Comparison of ENCODE assay signal across 22 mouse cellular contexts in the genomic region with DNA sequence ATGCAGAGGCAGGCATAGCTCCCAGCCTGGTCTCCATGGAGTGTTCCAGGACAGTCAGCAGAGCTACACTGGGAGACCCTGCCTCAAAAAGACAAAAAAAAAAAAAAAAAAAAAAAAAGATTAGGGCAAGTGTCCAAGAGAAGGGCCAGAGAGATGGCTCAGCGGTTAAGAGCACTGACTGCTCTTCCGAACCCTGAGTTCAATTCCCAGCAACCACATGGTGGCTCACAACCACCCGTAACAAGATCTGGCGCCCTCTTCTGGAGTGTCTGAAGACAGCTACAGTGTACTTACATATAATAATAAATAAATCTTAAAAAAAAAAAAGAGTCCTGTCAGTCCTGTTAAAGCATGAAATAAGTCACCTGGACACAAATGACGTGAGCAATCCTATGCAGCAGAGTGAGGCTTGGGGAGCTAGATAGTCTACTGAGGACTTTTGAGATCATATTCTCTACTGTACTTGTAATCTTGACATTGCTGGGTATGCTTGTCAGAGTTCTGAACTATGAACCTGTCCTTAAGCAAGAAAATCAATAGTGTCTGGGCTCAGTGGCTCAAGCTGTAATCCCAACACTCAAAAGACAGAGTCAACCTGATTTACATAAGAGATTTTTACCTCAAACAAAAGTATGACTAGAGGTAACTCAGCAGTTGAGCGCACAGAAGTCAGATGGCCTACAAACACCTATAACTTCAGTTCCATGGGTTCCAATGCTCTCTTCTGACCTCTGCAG. TPM values are rescaled to one million over a fixed set of nuclear protein-coding genes. Genes with fewer than 3 reads are reported as not detected.
DNase-seq lines count a peak whose midpoint lies in the region; ATAC-seq and TF ChIP-seq lines count a peak whose summit lies in the region.
"Had no signal": no experiment of that assay in that cellular context is flagged by ENCODE, and none has a peak within 500 bp of the region (broad histone marks: within the 10 kb centered on the region; RNA-seq: fewer than 3 reads in every experiment).

No protein-coding gene starts in this region.

- H3K4me1 ChIP-seq in intestine, embryonic 16.5 days (ENCODE audit: control insufficient read depth, insufficient read depth, low read length), result peaks cover 10% of the 10 kb centered on the region; the same call in 1 of the 2 replicates
- H3K4me1 ChIP-seq in intestine, embryonic 15.5 days (replicated peaks), result 0 out of 2 replicates have a peak, but pooled peaks cover 3% of the 10 kb centered on the region
- H3K4me1 ChIP-seq in thymus, adult 2 months (replicated peaks; ENCODE audit: control insufficient read depth, insufficient read depth, low read length), result peaks cover 4% of the 10 kb centered on the region; the same call in 1 of the 2 replicates
- peaks cover 0 to 10% of the 10 kb centered on the region in 2 experiments; a peak in 2 of 4 replicates for H3K4me1 ChIP-seq in MEL (ENCODE audit: control insufficient read depth in 1 of 2, insufficient read depth in 2 of 2, low read length in 2 of 2)
- H3K4me1 ChIP-seq in stomach, postnatal 0 days (replicated peaks; ENCODE audit: control insufficient read depth, insufficient read depth), result 0 out of 2 replicates have a peak, but pooled peaks cover 2% of the 10 kb centered on the region

- no peak for TF ChIP-seq RAD21 in MEL (IDR thresholded peaks at IDR 0.05; ENCODE audit: low read depth, low read length)

- H3K4me3 ChIP-seq in intestine, embryonic 16.5 days (ENCODE audit: low read length), result no peak overlapping the region
- no peak overlapping the region for H3K4me3 ChIP-seq in intestine, embryonic 15.5 days (replicated peaks)
- H3K4me3 ChIP-seq in thymus, adult 2 months (ENCODE audit: control insufficient read depth, insufficient read depth, low read length), result no peak overlapping the region
- H3K4me3 ChIP-seq in MEL (ENCODE audit: control insufficient read depth in 1 of 2, insufficient read depth in 1 of 2, low read depth in 2 of 2, low read length in 2 of 2), result no peak overlapping the region
- H3K4me3 ChIP-seq in stomach, postnatal 0 days (ENCODE audit: low read depth, low read length), result no peak overlapping the region
- H3K4me3 ChIP-seq: forebrain, embryonic 15.5 days; heart, embryonic 10.5 days; hindbrain, embryonic 12.5 days; limb, embryonic 15.5 days; megakaryocyte, embryonic 14.5 days; midbrain, embryonic 15.5 days had no signal

- 74% methylated on average over 6 of the region's 6 CpGs for WGBS in intestine, embryonic 16.5 days
- WGBS in intestine, embryonic 15.5 days, result 76% methylated on average over 6 of the region's 6 CpGs
- 94% methylated on average over 6 of the region's 6 CpGs for WGBS in thymus, adult 2 months
- WGBS in stomach, postnatal 0 days, result 73% methylated on average over 6 of the region's 6 CpGs

- H3K79me2 ChIP-seq in MEL (ENCODE audit: control insufficient read depth, insufficient read depth, low read length, poor library complexity), result peaks cover 30% of the 10 kb centered on the region

- TF ChIP-seq EP300 in MEL (IDR thresholded peaks at IDR 0.05; ENCODE audit: low read depth in 1 of 2, low read length in 2 of 2), result no peak
- no peak for TF ChIP-seq EP300 in stomach, postnatal 0 days (optimal IDR thresholded peaks at IDR 0.05)

- peak; percentile 13 for DNase-seq in thymus, adult 2 months
- DNase-seq in thymus, postnatal 0 days (ENCODE audit: low spot score), result no peak
- peak; percentile 31 for DNase-seq in MEL (ENCODE audit: low read depth, low spot score)
- no peak for DNase-seq in stomach, postnatal 0 days (ENCODE audit: low spot score)
- no peak for DNase-seq in cerebellum, adult 8-10 months
- DNase-seq in retina, embryonic 14.5 days (ENCODE audit: low spot score), result no peak
- DNase-seq: adrenal gland, postnatal 36 days; cerebellum, adult 2 months; gastrocnemius, postnatal 10 days; heart, postnatal 10 days; kidney, adult 18-20 months; kidney, postnatal 25 days; lung, postnatal 10 days; right cerebral cortex, adult 18-20 months had no signal

- no peaks in the 10 kb centered on the region for H3K9me3 ChIP-seq in intestine, embryonic 16.5 days (ENCODE audit: control insufficient read depth, low read length)
- H3K9me3 ChIP-seq in intestine, embryonic 15.5 days, result no peaks in the 10 kb centered on the region
- no peaks in the 10 kb centered on the region for H3K9me3 ChIP-seq in MEL (replicated peaks; ENCODE audit: insufficient read depth, low read length)
- no peaks in the 10 kb centered on the region for H3K9me3 ChIP-seq in stomach, postnatal 0 days (ENCODE audit: control insufficient read depth, low read length)
- H3K9me3 ChIP-seq: forebrain, embryonic 15.5 days; heart, embryonic 10.5 days; hindbrain, embryonic 12.5 days; limb, embryonic 15.5 days; megakaryocyte, embryonic 14.5 days; midbrain, embryonic 15.5 days had no signal

- H3K27ac ChIP-seq in intestine, embryonic 16.5 days (ENCODE audit: low read length), result peak overlapping the region; percentile 14
- H3K27ac ChIP-seq in intestine, embryonic 15.5 days, result no peak overlapping the region
- no peak overlapping the region for H3K27ac ChIP-seq in thymus, adult 2 months (ENCODE audit: control insufficient read depth, insufficient read depth, low read length)
- no peak overlapping the region for H3K27ac ChIP-seq in MEL (ENCODE audit: control insufficient read depth, low read depth, low read length)
- no peak overlapping the region for H3K27ac ChIP-seq in stomach, postnatal 0 days (replicated peaks)
- H3K27ac ChIP-seq: forebrain, embryonic 15.5 days; heart, embryonic 10.5 days; hindbrain, embryonic 12.5 days; limb, embryonic 15.5 days; midbrain, embryonic 15.5 days had no signal

- H3K27me3 ChIP-seq in intestine, embryonic 16.5 days (replicated peaks; ENCODE audit: control insufficient read depth, insufficient read depth, low read length), result no peaks in the 10 kb centered on the region
- no peaks in the 10 kb centered on the region for H3K27me3 ChIP-seq in intestine, embryonic 15.5 days (replicated peaks)
- H3K27me3 ChIP-seq in thymus, adult 2 months (ENCODE audit: control insufficient read depth, insufficient read depth, low read length), result no peaks in the 10 kb centered on the region
- H3K27me3 ChIP-seq in MEL (ENCODE audit: control insufficient read depth in 1 of 2, insufficient read depth in 2 of 2, low read length in 2 of 2), result peaks cover 4% of the 10 kb centered on the region in 2 experiments; a peak in 2 of 4 replicates
- no peaks in the 10 kb centered on the region for H3K27me3 ChIP-seq in stomach, postnatal 0 days (ENCODE audit: control insufficient read depth, insufficient read depth, low read length)
- H3K27me3 ChIP-seq: forebrain, embryonic 15.5 days; hindbrain, embryonic 12.5 days; limb, embryonic 15.5 days; midbrain, embryonic 15.5 days had no signal

- H3K4me2 ChIP-seq in intestine, embryonic 16.5 days (ENCODE audit: low read depth, low read length), result no peak overlapping the region
- no peak overlapping the region for H3K4me2 ChIP-seq in intestine, embryonic 15.5 days (replicated peaks)
- no peak overlapping the region for H3K4me2 ChIP-seq in stomach, postnatal 0 days (replicated peaks; ENCODE audit: low read depth)
- H3K4me2 ChIP-seq: forebrain, embryonic 15.5 days; hindbrain, embryonic 12.5 days; limb, embryonic 15.5 days; midbrain, embryonic 15.5 days had no signal

- no peak for ATAC-seq in intestine, embryonic 16.5 days
- ATAC-seq in intestine, embryonic 15.5 days, result no peak
- ATAC-seq in stomach, postnatal 0 days (ENCODE audit: low FRiP score, low TSS enrichment), result no peak
- ATAC-seq: forebrain, embryonic 15.5 days; midbrain, embryonic 15.5 days had no signal

- TF ChIP-seq POLR2A in thymus, adult 2 months (IDR thresholded peaks at IDR 0.05; ENCODE audit: control insufficient read depth, extremely low read depth, insufficient read depth, low read length, poor library complexity), result no peak
- TF ChIP-seq POLR2A in MEL (IDR thresholded peaks at IDR 0.05; ENCODE audit: control insufficient read depth in 1 of 2, insufficient read depth in 1 of 2, low read depth in 1 of 2, low read length in 2 of 2, poor library complexity in 1 of 2), result 0 out of 4 replicates have a peak, but pooled peaks of 1 of the 2 experiments have one; percentile 22

- H3K36me3 ChIP-seq in intestine, embryonic 16.5 days (ENCODE audit: control insufficient read depth, insufficient read depth, low read length), result no peaks in the 10 kb centered on the region
- no peaks in the 10 kb centered on the region for H3K36me3 ChIP-seq in intestine, embryonic 15.5 days
- H3K36me3 ChIP-seq in thymus, adult 2 months (ENCODE audit: control insufficient read depth, insufficient read depth, low read length), result no peaks in the 10 kb centered on the region
- peaks cover 0 to 12% of the 10 kb centered on the region in 2 experiments; a peak in 2 of 4 replicates for H3K36me3 ChIP-seq in MEL (ENCODE audit: control insufficient read depth in 1 of 2, insufficient read depth in 2 of 2, low read length in 2 of 2)
- H3K36me3 ChIP-seq in stomach, postnatal 0 days (ENCODE audit: control insufficient read depth, insufficient read depth, low read length), result no peaks in the 10 kb centered on the region
- H3K36me3 ChIP-seq: forebrain, embryonic 15.5 days; heart, embryonic 10.5 days; hindbrain, embryonic 12.5 days; limb, embryonic 15.5 days; midbrain, embryonic 15.5 days had no signal

- TF ChIP-seq CTCF in thymus, adult 2 months (IDR thresholded peaks at IDR 0.05; ENCODE audit: borderline replicate concordance, control insufficient read depth, extremely low read depth, insufficient read depth, low read length, poor library complexity), result no peak
- TF ChIP-seq CTCF in MEL (IDR thresholded peaks at IDR 0.05 in 2 of 3, conservative IDR thresholded peaks at IDR 0.05 in 1 of 3; ENCODE audit: control insufficient read depth in 1 of 3, insufficient read depth in 1 of 3, low read depth in 2 of 3, low read length in 3 of 3, poor library complexity in 1 of 3, severe bottlenecking in 1 of 3), result peak in 2 of 3 experiments; percentile 21 to 23; a peak in 3 of 6 replicates
- TF ChIP-seq CTCF in stomach, postnatal 0 days (IDR thresholded peaks at IDR 0.05; ENCODE audit: low read depth), result peak; percentile 45

- H3K9ac ChIP-seq in intestine, embryonic 16.5 days (ENCODE audit: low read depth, low read length), result no peak overlapping the region
- no peak overlapping the region for H3K9ac ChIP-seq in intestine, embryonic 15.5 days
- H3K9ac ChIP-seq in MEL (ENCODE audit: control insufficient read depth, low read depth, low read length, poor library complexity, severe bottlenecking), result no peak overlapping the region
- no peak overlapping the region for H3K9ac ChIP-seq in stomach, postnatal 0 days (ENCODE audit: low read length)
- H3K9ac ChIP-seq: forebrain, embryonic 15.5 days; hindbrain, embryonic 12.5 days; limb, embryonic 15.5 days; midbrain, embryonic 15.5 days had no signal

RNA-seq across cellular contexts. Expression of a gene that starts 2.6 kb away (rescaled TPM):
- polyA plus RNA-seq in intestine, embryonic 16.5 days (2015; fragmentation: Nextera tagmentation; extraction: Ambion mirVana), result 23.8 and 24.6 TPM in 2 replicates
- polyA plus RNA-seq in intestine, embryonic 15.5 days (2015; fragmentation: Nextera tagmentation; extraction: Ambion mirVana), result 42.2 and 46.4 TPM in 2 replicates
- polyA plus RNA-seq in thymus, adult 2 months (2012; rRNA removed), result 162 and 190 TPM in 2 replicates
- 33.2 and 41.1 TPM in 2 replicates for polyA plus RNA-seq in thymus, postnatal 0 days (2015; fragmentation: Nextera tagmentation; extraction: Ambion mirVana)
- 77.0 and 92.4 TPM in 2 replicates for total RNA-seq in MEL (2012; rRNA removed)
- polyA plus RNA-seq in MEL (2012; ENCODE audit: insufficient read depth in 1 of 2, insufficient read length in 2 of 2, low read depth in 1 of 2, low replicate concordance in 2 of 2, missing spikeins in 1 of 2), result 100 to 1,000 TPM; 133 to 195 TPM
- polyA plus RNA-seq in stomach, postnatal 0 days (2015; fragmentation: Nextera tagmentation; extraction: Ambion mirVana), result 48.9 and 49.5 TPM in 2 replicates

RNA-seq across cellular contexts. Expression of a gene that starts 56.1 kb away (rescaled TPM):
- polyA plus RNA-seq in intestine, embryonic 16.5 days (2015; fragmentation: Nextera tagmentation; extraction: Ambion mirVana), result 1,797 and 1,804 TPM in 2 replicates
- 1,739 and 2,151 TPM in 2 replicates for polyA plus RNA-seq in intestine, embryonic 15.5 days (2015; fragmentation: Nextera tagmentation; extraction: Ambion mirVana)
- polyA plus RNA-seq in thymus, adult 2 months (2012; rRNA removed), result 177 and 186 TPM in 2 replicates
- polyA plus RNA-seq in thymus, postnatal 0 days (2015; fragmentation: Nextera tagmentation; extraction: Ambion mirVana), result 2,490 and 2,753 TPM in 2 replicates
- total RNA-seq in MEL (2012; rRNA removed), result 31.7 and 39.7 TPM in 2 replicates
- 10 to 100 TPM in 1 of 2 experiments, not detected in 1; 91.3 TPM for polyA plus RNA-seq in MEL (2012; ENCODE audit: insufficient read depth in 1 of 2, insufficient read length in 2 of 2, low read depth in 1 of 2, low replicate concordance in 2 of 2, missing spikeins in 1 of 2)
- 1,323 and 1,685 TPM in 2 replicates for polyA plus RNA-seq in stomach, postnatal 0 days (2015; fragmentation: Nextera tagmentation; extraction: Ambion mirVana)

Comparison
In these comparisons a context has a peak if more than half of its experiments do, and no peak if none do; other contexts are left out.
1. DNase-seq: peak in thymus, adult 2 months (single experiment) and MEL (single experiment); none in thymus, postnatal 0 days (single experiment), stomach, postnatal 0 days (single experiment), cerebellum, adult 8-10 months (single experiment) and retina, embryonic 14.5 days (single experiment).